Mouse (Mus musculus) gastrocnemius, adult 8-10 months (tissue): Measurements from ENCODE around the gene Cnfn. TPM values are rescaled to one million over a fixed set of nuclear protein-coding genes. Genes with fewer than 3 reads are reported as not detected.
"Not testable (repeated sequence)": the region's sequence is repeated elsewhere in the genome, so short reads cannot be mapped to it uniquely, and the experiment has no call there.

Experiments
- DNase-seq, 2 experiments: peaks; one replicate each; pipeline ENCODE4 v3.0.0; 2022; ENCODE audit warnings: low spot score in 2 of 2
- total RNA-seq, 4 experiments: library from RNA; stranded (reverse); gene quantifications; 2 replicates each; pipeline ENCODE4 v1.2.4; 2022

Gene Cnfn
- total RNA-seq, 4 experiments from 2014 or later, result not detected

DNA sequence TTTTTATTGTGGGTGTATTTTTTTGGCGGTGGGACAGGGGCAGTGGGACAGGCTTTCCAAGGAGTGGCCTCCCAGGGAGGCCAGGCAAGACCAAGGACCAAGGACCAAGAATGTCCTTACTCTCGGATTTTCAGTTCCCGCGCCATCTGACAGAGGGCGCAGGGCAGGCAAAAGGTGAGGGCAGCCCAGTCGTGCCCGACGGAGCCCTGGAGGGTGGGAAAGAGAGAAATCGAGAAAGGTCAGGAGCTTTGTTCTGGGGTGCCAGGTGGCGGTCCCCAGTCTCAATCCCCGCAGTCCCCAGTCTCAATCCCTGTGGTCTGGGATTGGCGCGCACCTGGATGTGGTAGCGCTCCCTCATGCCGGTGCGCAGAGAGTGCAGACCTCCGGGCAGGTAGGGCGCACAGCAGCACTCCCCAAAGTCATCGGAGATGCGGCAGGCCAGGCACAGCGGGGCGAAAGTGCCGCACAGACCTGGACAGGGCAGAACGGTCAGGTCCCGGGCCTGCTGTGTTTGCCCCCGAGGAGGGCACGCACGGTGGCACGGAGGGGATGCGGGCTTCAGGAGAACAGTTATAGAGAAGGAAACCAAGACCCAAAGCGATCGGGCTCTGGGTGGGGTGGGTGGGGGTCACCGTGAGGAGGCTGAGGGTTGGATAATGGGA, 1.8 kb downstream of the Cnfn start:
- DNase-seq, result no peak

DNA sequence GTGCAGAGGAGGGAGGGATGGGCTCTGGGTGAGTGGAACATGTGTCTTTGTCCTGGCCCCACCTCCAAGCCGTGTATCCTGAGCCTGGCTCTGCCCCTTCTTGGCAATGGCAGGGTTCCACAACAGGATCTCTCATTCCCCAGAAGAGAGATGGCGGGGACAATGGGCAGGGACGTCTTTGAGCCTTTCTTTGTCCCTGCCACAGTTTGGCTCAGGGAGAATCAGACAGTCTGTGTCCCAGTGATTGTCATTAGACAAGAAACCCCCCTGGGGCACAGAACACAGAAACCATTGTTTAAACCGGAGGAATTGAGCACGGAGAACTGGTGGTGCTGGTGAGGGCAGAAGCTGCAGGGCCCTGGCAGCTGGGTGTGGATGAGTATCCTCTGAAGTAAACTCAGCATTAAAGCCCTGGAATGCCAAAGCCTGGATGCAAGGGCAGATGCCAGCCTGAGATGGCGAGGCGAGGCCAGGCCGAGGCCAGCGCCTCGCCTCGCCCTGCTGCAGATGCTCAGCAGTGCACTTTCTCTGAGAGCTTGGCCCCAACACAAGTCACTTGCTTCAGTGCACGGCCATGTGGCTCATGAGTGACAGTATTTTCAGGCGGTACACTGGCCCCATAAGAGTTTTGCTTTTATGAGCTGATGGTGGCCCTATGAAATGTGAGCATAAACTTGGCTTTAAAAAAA, 3.4 kb downstream of the Cnfn start:
- no peak for DNase-seq

DNA sequence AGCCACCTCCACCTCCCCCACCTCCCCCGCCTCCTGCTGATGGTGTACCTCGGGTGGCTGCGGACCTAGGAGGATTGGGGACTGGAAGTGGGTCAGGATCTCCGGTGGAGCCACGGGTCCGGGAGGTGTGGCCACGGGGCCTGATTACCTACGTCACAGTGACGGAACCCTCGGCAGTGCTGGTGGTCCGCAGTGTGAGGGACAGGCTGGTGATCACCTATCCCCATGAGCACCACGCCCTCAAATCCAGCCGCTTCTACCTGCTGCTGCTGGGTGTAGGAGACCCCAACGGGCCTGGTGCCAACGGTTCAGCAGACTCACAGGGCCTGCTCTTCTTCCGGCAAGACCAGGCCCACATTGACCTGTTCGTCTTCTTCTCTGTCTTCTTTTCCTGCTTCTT, 5.9 kb downstream of the Cnfn start:
- no peak for DNase-seq

DNA sequence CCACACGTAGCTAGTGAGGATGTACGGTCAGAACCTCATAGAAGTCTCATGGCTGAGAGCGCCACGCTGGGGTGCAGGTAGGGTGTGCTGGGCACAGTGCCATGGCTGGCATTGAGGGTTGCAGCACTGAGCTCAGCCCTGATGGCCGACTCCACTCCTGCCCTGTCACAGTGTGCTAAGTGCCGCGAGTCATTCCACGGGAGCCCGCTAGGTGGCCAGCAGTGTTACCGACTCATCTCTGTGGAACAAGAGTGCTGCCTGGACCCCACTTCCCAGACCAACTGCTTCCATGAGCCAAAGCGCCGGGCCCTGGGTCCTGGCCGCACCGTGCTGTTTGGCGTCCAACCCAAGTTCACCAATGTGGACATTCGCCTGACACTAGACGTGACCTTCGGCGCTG, 6.4 kb downstream of the Cnfn start:
- no peak for DNase-seq

DNA sequence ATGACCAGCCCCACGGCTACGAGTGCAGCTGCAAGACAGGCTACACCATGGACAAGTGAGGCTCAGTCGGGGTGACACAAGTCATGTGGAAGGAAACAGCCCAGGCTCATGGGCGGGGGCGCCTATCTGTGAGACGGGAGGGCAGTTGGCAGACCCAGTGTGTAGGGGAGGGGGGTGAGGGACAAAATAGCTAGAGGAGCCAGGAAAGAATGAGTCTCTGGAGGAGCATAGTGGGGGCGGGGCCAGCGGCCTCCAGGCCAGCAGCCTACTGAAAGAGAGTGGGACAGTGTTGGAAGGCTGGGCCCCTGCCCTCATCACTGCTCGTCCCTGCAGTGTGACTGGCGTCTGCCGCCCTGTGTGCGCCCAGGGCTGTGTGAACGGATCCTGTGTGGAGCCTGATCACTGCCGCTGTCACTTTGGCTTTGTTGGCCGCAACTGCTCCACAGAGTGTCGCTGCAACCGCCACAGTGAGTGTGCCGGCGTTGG, 10.8 kb downstream of the Cnfn start:
- no peak for DNase-seq

DNA sequence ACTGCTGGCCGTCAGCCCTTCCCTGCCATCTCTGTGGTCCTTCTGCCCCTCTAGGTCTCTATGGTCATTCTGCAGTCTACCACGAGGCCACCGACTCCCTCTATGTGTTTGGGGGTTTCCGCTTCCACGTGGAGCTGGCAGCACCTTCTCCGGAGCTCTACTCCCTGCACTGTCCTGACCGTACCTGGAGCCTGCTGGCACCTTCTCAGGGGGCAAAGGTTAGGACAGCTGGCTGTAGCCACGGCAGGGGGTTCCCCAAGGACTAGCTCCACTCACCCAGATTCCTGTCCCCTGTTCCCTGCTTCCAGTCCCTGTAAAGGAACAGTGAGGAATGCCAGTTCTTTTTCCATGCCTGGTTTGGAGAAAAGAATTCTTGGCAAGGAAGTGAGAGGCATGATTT, 20.7 kb downstream of the Cnfn start:
- DNase-seq, result no peak

DNA sequence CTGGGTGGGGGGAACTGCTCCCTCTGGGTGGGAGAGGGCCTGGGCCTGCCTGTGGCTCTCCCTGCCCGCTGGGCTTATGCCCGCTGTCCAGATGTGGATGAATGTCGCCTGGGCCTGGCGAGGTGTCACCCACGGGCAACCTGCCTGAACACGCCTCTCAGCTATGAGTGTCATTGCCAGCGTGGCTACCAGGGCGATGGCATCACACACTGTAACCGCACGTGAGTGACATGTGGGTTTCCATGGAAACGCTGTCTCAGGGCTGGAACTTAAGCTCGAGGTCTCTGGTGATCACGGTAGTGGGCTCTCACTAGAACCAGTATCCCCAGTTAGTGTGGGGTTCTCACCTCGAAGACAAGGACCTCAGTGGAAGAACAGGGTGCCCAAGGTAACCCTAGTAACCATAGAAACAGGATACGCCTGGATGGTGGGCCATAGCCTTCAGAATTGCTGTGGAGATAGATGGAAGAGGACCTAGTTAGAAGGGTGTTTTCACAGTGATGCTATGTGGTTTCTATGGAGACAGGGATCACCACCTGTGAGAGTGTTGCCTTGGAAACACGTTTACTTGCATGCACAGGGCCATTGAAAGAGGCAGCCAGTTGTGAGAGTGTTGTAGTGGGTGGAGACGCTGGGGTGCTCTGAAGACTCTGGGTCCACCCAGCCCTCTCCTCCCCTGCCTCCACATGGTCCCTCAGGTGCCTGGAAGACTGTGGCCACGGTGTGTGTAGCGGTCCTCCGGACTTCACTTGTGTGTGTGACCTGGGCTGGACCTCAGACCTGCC, 28.3 kb downstream of the Cnfn start:
- DNase-seq, result no peak

DNA sequence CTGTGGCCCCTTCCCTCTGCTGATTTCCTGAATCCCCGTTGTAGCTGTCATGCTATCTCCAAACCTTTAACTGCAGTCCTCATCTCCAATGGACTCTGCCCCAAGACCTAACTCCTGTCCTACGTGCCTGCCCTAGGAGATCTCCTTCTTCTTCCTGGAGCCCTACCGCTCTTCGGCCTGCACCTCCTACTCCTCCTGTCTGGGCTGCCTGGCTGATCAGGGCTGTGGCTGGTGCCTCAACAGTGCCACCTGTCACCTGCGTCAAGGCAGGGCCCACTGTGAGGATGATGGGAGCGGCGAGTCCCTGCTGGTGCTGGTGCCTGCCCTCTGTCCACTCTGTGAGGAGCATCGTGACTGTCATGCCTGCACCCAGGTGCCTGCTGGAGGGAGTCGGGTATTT, 30.2 kb downstream of the Cnfn start:
- DNase-seq, result no peak

DNA sequence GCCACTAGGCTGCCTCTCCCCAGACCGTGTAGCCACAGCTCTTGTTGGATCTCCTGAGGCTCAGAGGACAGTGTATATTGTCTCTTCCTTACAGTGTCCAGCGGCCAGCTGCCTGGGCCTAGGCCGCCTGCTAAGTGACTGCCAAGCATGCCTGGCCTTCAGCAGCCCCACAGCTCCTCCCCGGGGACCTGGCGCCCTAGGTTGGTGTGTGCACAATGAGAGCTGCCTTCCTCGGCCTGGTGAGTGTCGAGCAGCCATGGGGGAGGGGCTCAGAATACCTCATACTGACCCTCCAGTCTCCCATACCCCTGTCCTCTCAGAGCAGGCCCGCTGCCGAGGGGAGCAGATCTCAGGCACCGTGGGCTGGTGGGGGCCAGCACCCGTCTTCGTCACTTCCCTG, 35.1 kb downstream of the Cnfn start:
- no peak for DNase-seq

DNA sequence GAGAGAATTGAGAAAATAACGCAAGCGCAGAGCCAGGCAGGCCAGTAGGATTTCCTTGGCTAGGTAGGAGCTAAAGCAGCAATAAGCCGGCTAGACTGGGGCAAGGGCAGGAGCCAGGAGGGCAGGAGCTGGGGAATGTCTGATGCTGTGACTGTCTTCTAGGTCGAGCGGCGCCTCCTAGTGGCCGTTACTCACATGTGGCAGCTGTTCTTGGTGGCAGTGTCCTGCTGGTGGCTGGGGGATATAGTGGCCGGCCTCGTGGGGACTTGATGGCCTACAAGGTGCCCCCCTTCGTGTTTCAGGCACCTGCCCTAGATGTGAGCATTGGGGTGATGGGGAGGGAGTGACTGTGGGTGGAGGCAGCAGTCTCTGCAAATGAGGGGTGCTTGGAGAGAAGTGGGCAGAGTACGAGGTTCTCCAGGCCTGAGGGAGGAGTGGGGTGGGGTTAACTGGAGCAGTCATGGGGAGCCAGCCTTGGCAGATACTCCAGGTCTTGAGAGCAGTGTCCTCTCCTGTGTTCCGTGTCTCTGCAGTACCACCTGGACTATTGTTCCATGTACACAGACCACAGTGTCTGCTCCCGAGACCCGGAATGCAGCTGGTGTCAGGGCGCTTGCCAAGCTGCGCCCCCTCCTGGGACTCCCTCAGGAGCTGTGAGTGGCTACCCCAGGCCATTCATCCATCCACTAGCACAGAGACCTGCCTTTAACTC, 35.8 kb downstream of the Cnfn start:
- DNase-seq, result peak; percentile 69 to 82

DNA sequence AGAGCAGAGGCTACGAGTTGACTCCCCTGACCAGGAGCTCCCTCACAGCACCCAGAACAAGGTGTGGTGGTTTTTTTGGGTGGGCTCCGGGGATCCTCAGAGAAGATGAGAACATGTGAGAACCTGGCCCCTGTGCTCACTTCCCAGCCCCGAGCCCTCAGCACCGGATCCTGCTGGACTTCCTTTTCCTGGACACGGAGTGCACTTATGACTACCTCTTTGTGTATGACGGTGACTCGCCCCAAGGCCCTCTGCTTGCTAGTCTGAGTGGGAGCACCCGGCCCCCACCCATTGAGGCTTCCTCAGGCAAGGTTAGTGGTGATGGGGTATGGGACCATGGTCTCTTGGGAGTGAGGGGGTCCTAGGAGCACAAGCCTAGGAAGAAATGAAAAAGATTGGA, 43.3 kb downstream of the Cnfn start:
- DNase-seq, result no peak

DNA sequence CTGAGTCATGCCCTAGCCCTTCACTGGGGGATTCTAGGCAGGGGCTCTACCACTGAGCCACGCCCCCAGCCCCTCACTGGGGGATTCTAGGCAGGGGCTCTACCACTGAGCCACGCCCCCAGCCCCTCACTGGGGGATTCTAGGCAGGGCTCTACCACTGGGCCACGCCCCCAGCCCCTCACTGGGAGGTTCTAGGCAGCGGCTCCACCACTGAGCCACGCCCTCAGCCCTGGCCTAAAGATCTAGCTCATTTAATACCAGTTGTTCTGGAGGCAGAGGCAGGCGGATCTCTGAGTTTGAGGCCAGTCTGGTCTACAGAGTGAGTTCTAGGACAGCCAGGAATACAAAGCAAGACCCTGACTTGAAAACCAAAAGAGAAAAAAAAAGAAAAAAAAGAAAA, 44.1 kb downstream of the Cnfn start:
- DNase-seq, result not testable (repeated sequence)

DNA sequence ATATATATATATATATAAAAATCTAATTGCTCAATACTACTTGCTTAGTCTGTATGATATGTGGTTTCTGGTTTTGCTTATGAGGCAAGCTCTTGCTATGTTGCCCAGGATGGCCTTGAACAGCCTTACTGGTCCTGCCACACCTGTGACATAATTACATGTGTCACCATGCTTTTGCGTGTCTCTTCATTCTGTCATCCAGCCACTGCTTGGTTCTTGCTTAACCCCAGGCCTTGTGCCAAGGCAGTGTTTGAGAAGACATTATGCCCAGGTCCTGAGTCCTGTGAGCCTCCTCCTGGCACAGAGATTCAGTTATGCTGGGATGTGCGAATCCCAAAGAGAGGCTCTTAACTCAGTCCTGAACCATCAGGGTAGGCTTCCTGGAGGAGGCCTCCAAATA, 46.3 kb downstream of the Cnfn start:
- DNase-seq, result no peak

DNA sequence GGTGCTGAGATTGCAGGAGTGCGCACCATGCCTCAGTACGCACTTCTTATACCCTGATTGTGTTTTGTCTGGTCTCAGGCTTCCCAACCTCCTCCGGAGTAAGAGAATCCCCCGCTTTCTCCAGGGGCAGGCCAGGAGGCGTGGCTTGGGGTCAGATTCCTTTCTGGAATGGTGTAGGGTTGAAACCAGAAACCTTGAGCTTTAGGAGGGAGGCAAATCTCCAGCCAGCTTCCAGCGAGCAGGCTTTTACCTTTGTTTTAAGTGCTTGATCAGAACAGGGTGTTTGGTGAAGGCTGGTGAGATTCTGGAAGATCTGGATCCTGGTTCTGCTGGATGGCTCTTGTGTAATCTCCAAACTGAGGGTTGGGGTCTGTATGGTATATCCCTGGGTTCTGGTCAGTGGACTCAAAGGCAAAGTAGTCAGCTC, 47.5 kb downstream of the Cnfn start:
- peak in 1 of 2 experiments; percentile 37 for DNase-seq

Other genes with a start within 250 kb of the Cnfn start
- under 1 TPM in 2 of 4 experiments, not detected in 2; 0.02 to 0.24 TPM for gene Pou2f2, start 190.0 kb downstream of the Cnfn start, total RNA-seq
- gene Dedd2, start 149.1 kb downstream of the Cnfn start, total RNA-seq, result 1 to 10 TPM; 8.0 to 9.2 (median 8.6) TPM
- 1 to 10 TPM; 5.5 to 6.4 (median 6.1) TPM for gene Zfp526, start 148.3 kb downstream of the Cnfn start, total RNA-seq
- gene Gsk3a, start 131.9 kb downstream of the Cnfn start, total RNA-seq, result 10 to 100 TPM; 87.5 to 93.5 (median 90.1) TPM
- gene Erf, start 119.0 kb downstream of the Cnfn start, total RNA-seq, result 1 to 10 TPM; 4.2 to 5.8 (median 5.7) TPM
- gene Cic, start 102.0 kb downstream of the Cnfn start, total RNA-seq, result 10 to 100 TPM; 26.4 to 38.7 (median 30.1) TPM
- gene Pafah1b3, start 71.7 kb downstream of the Cnfn start, total RNA-seq, result 1 to 10 TPM in 3 of 4 experiments, under 1 TPM in 1; 0.56 to 1.5 (median 1.1) TPM
- not detected for gene Prr19, start 68.3 kb downstream of the Cnfn start, total RNA-seq
- gene Tmem145, start 63.6 kb downstream of the Cnfn start, total RNA-seq, result not detected
- 10 to 100 TPM; 22.6 to 26.8 (median 25.0) TPM for gene Megf8, start 52.6 kb downstream of the Cnfn start, total RNA-seq
- 10 to 100 TPM; 10.6 to 28.0 (median 19.9) TPM for gene Lipe, start 29.0 kb upstream of the Cnfn start, total RNA-seq
- gene Cxcl17, start 43.2 kb upstream of the Cnfn start, total RNA-seq, result not detected
- 1 to 10 TPM; 1.9 to 4.8 (median 3.3) TPM for gene Ceacam1, start 107.9 kb upstream of the Cnfn start, total RNA-seq
- under 1 TPM; 0.17 to 0.67 (median 0.33) TPM for gene Ceacam2, start 170.1 kb upstream of the Cnfn start, total RNA-seq
- gene Erich4, start 246.2 kb upstream of the Cnfn start, total RNA-seq, result not detected
- gene Dmac2, start 249.7 kb upstream of the Cnfn start, total RNA-seq, result 10 to 100 TPM; 32.4 to 38.1 (median 36.0) TPM